ENCODE assay signal across 7 mouse cellular contexts in genomic region chr8:115707731-115708590, GRCm38 (mm10). TPM values are rescaled to one million over a fixed set of nuclear protein-coding genes. Genes with fewer than 3 reads are reported as not detected.
DNase-seq lines count a peak whose midpoint lies in the region; ATAC-seq lines count a peak whose summit lies in the region.

TSS of gene Maf (minus strand) at chr8:115707794.

- H3K27me3 ChIP-seq in embryonic facial prominence, embryonic 13.5 days = peaks cover 27% of the 10 kb centered on the region
- peaks cover 32% of the 10 kb centered on the region for H3K27me3 ChIP-seq in limb, embryonic 12.5 days
- peaks cover 28% of the 10 kb centered on the region; the same call in 1 of the 2 replicates for H3K27me3 ChIP-seq in midbrain, embryonic 14.5 days (ENCODE audit: control insufficient read depth, insufficient read depth, low read length)

- peak; percentile 80; the same call in 1 of the 2 replicates for ATAC-seq in embryonic facial prominence, embryonic 13.5 days (ENCODE audit: insufficient number of reproducible peaks, insufficient read depth, low FRiP score, low TSS enrichment, low read depth)
- ATAC-seq in limb, embryonic 12.5 days (ENCODE audit: insufficient number of reproducible peaks, insufficient read depth, low FRiP score, low TSS enrichment, low read depth) = peak; percentile 77
- ATAC-seq in midbrain, embryonic 14.5 days (ENCODE audit: low FRiP score, low TSS enrichment) = peak; percentile 63

- H3K27ac ChIP-seq in embryonic facial prominence, embryonic 13.5 days = peak within 1 kb of the TSS; percentile 94
- H3K27ac ChIP-seq in limb, embryonic 12.5 days = peak within 1 kb of the TSS; percentile 88
- peak within 1 kb of the TSS; percentile 75 for H3K27ac ChIP-seq in midbrain, embryonic 14.5 days (replicated peaks; ENCODE audit: low read depth, low read length)

- H3K9ac ChIP-seq in embryonic facial prominence, embryonic 13.5 days = peak within 1 kb of the TSS; percentile 85
- peak within 1 kb of the TSS; percentile 75 for H3K9ac ChIP-seq in limb, embryonic 12.5 days (replicated peaks)
- peak within 1 kb of the TSS; percentile 50 for H3K9ac ChIP-seq in midbrain, embryonic 14.5 days (replicated peaks; ENCODE audit: low read length)

- H3K36me3 ChIP-seq in embryonic facial prominence, embryonic 13.5 days = no peaks in the 10 kb centered on the region
- no peaks in the 10 kb centered on the region for H3K36me3 ChIP-seq in limb, embryonic 12.5 days
- no peaks in the 10 kb centered on the region for H3K36me3 ChIP-seq in midbrain, embryonic 14.5 days (ENCODE audit: control insufficient read depth, insufficient read depth, low read length)

- peak; percentile 41 to 79 for DNase-seq in adrenal gland, postnatal 4 days (ENCODE audit: low spot score in 2 of 2)
- peak; percentile 91 for DNase-seq in heart, adult 8-10 months (ENCODE audit: low spot score)
- DNase-seq in kidney, adult 8-10 months = peak; percentile 96
- DNase-seq in midbrain, embryonic 14.5 days = peak; percentile 90
- peak; percentile 72 to 75 for DNase-seq in spleen, adult 18-20 months

- under 1% methylated on average over 43 of the region's 43 CpGs for WGBS in embryonic facial prominence, embryonic 13.5 days
- WGBS in limb, embryonic 12.5 days = under 1% methylated on average over 43 of the region's 43 CpGs
- under 1% methylated on average over 43 of the region's 43 CpGs for WGBS in midbrain, embryonic 14.5 days

- peak within 1 kb of the TSS; percentile 83 for H3K4me2 ChIP-seq in embryonic facial prominence, embryonic 13.5 days
- peak within 1 kb of the TSS; percentile 83 for H3K4me2 ChIP-seq in limb, embryonic 12.5 days
- peak within 1 kb of the TSS; percentile 82 for H3K4me2 ChIP-seq in midbrain, embryonic 14.5 days (ENCODE audit: low read length)

- H3K4me1 ChIP-seq in embryonic facial prominence, embryonic 13.5 days = peaks cover 16% of the 10 kb centered on the region
- H3K4me1 ChIP-seq in limb, embryonic 12.5 days (replicated peaks) = peaks cover 30% of the 10 kb centered on the region
- peaks cover 9% of the 10 kb centered on the region; the same call in 1 of the 2 replicates for H3K4me1 ChIP-seq in midbrain, embryonic 14.5 days (ENCODE audit: control insufficient read depth, insufficient read depth, low read length)

- H3K4me3 ChIP-seq in embryonic facial prominence, embryonic 13.5 days = peak within 1 kb of the TSS; percentile 67
- peak within 1 kb of the TSS; percentile 69 for H3K4me3 ChIP-seq in limb, embryonic 12.5 days (replicated peaks)
- peak within 1 kb of the TSS; percentile 48 for H3K4me3 ChIP-seq in midbrain, embryonic 14.5 days (replicated peaks; ENCODE audit: low read depth, low read length)

- no peaks in the 10 kb centered on the region for H3K9me3 ChIP-seq in embryonic facial prominence, embryonic 13.5 days
- no peaks in the 10 kb centered on the region for H3K9me3 ChIP-seq in limb, embryonic 12.5 days
- no peaks in the 10 kb centered on the region for H3K9me3 ChIP-seq in midbrain, embryonic 14.5 days (ENCODE audit: control insufficient read depth, low read length)

RNA-seq across cellular contexts. Expression of gene Maf, which starts in this region (rescaled TPM):
- 10 to 100 TPM; 38.7 to 40.8 TPM for total RNA-seq in adrenal gland, postnatal 4 days (2021)
- polyA plus RNA-seq in embryonic facial prominence, embryonic 13.5 days (2015; fragmentation: Nextera tagmentation; extraction: Ambion mirVana) = 7.9 and 9.0 TPM in 2 replicates
- 1 to 10 TPM; 5.6 to 8.5 (median 7.3) TPM for total RNA-seq in heart, adult 8-10 months (2022)
- polyA plus RNA-seq in limb, embryonic 12.5 days (2016; fragmentation: Nextera tagmentation; extraction: Ambion mirVana) = 3.6 and 4.5 TPM in 2 replicates
- polyA plus RNA-seq in midbrain, embryonic 14.5 days (2014; fragmentation: Nextera tagmentation; extraction: Ambion mirVana) = 9.6 and 10.0 TPM in 2 replicates

Comparison
In these comparisons a context has a peak if more than half of its experiments do, and no peak if none do; other contexts are left out.
1. Peak in every context shown above with its lines: DNase-seq, ATAC-seq, H3K4me3 ChIP-seq and H3K27ac ChIP-seq.
2. RNA of gene Maf (total RNA-seq): 38.7 to 40.8 TPM in adrenal gland, postnatal 4 days; 5.6 to 8.5 TPM in heart, adult 8-10 months; every median in the first group is over 4 times any median in the second.